Mouse (Mus musculus): ENCODE data around the gene Rnase12. TPM values are rescaled to one million over a fixed set of nuclear protein-coding genes. Genes with fewer than 3 reads are reported as not detected.

The Rnase12 gene
- polyA plus RNA-seq, 1 experiment: not detected

GRCm38 (mm10) chr14:51094921-51095320 is 37.5 kb upstream of the Rnase12 start:
- TF ChIP-seq POLR2A (IDR thresholded peaks at IDR 0.05; ENCODE audit: borderline replicate concordance, control insufficient read depth, low read depth, low read length) (no peak), CTCF (IDR thresholded peaks at IDR 0.05; ENCODE audit: control insufficient read depth, insufficient read depth, low read length) (no peak)
- Histone ChIP-seq H3K27ac (ENCODE audit: control insufficient read depth, insufficient read depth, low read depth, low read length, poor library complexity) (no peak overlapping the region), H3K4me1 (ENCODE audit: control insufficient read depth, insufficient read depth, low read length) (peaks cover 3% of the 10 kb centered on the region; the same call in 1 of the 2 replicates), H3K4me3 (replicated peaks; ENCODE audit: control insufficient read depth, low read depth, low read length) (no peak overlapping the region)
- WGBS: 66% methylated on average over 8 of the region's 9 CpGs

DNA sequence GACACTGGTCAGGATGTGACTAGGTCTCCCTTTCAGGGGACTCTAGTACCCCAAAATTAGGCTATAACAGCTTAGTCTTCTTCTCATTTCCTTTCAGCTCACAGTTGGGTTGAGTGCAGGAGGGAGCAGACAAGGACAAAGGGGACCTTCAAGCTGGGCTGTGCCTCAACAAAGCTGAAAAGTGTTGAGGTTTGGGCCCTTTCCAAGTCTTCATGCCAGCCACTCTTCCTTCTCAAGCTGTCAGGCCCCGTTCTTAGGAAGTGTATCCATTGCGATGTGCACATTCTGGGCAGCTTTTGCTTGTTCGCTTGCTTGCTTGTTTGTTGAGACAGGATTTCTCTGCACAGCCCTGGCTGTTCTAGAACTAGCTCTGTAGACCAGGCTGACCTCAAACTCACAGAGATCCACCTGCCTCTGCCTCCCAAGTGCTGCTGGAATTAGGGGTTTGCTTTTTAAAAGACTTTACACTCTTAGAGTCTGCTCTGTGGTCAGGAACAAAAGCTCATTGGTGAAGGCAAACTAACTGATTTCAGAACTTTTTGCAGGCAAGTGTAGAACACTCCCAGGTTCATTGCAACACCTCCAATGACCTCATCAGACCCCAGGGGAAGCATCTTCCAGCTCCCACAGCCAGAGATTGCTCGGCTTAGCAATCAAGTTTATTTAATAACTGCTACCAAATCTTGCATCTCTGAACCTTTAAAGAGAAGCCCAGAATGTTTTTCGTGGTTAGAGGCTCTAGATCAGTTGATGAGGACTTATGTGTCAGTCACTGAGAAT is 36.8 kb upstream of the Rnase12 start:
- Histone ChIP-seq H3K4me1 (ENCODE audit: control insufficient read depth, insufficient read depth, low read length) (peaks cover 3% of the 10 kb centered on the region; the same call in 1 of the 2 replicates), H3K4me3 (replicated peaks; ENCODE audit: control insufficient read depth, low read depth, low read length) (no peak overlapping the region), H3K27ac (ENCODE audit: control insufficient read depth, insufficient read depth, low read depth, low read length, poor library complexity) (peak overlapping the region; percentile 42; the same call in 1 of the 2 replicates)
- TF ChIP-seq CTCF (IDR thresholded peaks at IDR 0.05; ENCODE audit: control insufficient read depth, insufficient read depth, low read length): no peak
- TF ChIP-seq POLR2A (IDR thresholded peaks at IDR 0.05; ENCODE audit: borderline replicate concordance, control insufficient read depth, low read depth, low read length): no peak
- 19% methylated on average over 5 of the region's 5 CpGs for WGBS

DNA sequence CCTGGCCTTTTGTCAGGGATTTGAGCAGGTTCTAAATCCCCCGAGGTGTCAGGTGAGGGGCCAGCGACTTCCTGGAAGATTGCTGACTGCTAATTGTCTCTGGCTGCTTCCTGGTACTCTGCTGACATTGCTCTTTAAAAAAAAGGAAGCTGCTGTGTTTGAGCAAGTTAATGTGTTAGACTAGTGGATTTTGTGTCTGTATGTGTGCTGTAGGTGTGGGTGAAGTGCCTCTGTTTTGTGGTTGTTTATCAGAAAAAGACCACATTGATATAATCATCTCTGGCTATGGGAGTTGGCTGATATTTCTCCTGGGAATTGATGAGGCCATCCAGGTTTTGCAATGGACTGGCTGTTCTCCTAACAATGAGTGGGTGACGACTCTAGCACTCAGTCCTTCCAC is 36.0 kb upstream of the Rnase12 start:
- WGBS: 11% methylated on average over 3 of the region's 3 CpGs
- Histone ChIP-seq H3K4me3 (replicated peaks; ENCODE audit: control insufficient read depth, low read depth, low read length) (no peak overlapping the region), H3K27ac (ENCODE audit: control insufficient read depth, insufficient read depth, low read depth, low read length, poor library complexity) (no peak overlapping the region), H3K4me1 (ENCODE audit: control insufficient read depth, insufficient read depth, low read length) (peaks cover 3% of the 10 kb centered on the region; the same call in 1 of the 2 replicates)
- no peak for TF ChIP-seq CTCF (IDR thresholded peaks at IDR 0.05; ENCODE audit: control insufficient read depth, insufficient read depth, low read length)
- TF ChIP-seq POLR2A (IDR thresholded peaks at IDR 0.05; ENCODE audit: borderline replicate concordance, control insufficient read depth, low read depth, low read length): no peak

DNA sequence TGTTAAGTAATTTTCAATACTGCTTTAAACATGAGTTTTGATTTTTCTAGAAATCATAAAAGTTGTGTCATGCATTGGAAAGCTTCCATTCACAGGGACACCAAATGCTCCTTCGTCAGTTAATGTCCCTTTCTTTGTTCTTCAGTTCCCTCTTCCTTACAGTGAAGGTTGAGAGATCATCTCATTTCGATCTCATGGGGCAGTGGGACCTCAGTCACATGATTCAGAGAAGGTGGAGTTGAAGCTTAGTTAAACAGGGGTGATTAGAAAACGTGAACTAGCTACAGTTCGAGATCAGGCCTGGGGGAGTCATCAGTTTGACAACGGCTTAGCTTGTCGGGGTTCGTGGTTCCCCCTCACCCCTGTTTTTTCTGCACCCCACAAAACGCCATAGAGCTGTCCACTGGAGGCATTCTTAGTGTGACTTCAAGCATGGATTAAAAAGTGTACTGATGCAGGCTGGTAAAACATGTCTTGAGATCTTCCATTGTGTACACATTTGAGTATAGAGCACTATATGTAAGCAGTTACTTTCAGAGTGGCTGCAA is 34.7 kb upstream of the Rnase12 start:
- no peak for TF ChIP-seq CTCF (IDR thresholded peaks at IDR 0.05; ENCODE audit: control insufficient read depth, insufficient read depth, low read length)
- TF ChIP-seq POLR2A (IDR thresholded peaks at IDR 0.05; ENCODE audit: borderline replicate concordance, control insufficient read depth, low read depth, low read length): no peak
- H3K4me3 ChIP-seq (replicated peaks; ENCODE audit: control insufficient read depth, low read depth, low read length): no peak overlapping the region
- H3K27ac ChIP-seq (ENCODE audit: control insufficient read depth, insufficient read depth, low read depth, low read length, poor library complexity): no peak overlapping the region
- WGBS: 37% methylated on average over 8 of the region's 8 CpGs
- H3K4me1 ChIP-seq (ENCODE audit: control insufficient read depth, insufficient read depth, low read length): peaks cover 3% of the 10 kb centered on the region; the same call in 1 of the 2 replicates

- Histone ChIP-seq H3K27ac (ENCODE audit: control insufficient read depth, insufficient read depth, low read depth, low read length, poor library complexity) (peak within 1 kb of the TSS; percentile 92), H3K4me1 (ENCODE audit: control insufficient read depth, insufficient read depth, low read length) (peaks cover 3% of the 10 kb centered on the region; the same call in 1 of the 2 replicates), H3K4me3 (replicated peaks; ENCODE audit: control insufficient read depth, low read depth, low read length) (peak within 1 kb of the TSS; percentile 75)
- TF ChIP-seq CTCF (IDR thresholded peaks at IDR 0.05; ENCODE audit: control insufficient read depth, insufficient read depth, low read length) (no peak), POLR2A (IDR thresholded peaks at IDR 0.05; ENCODE audit: borderline replicate concordance, control insufficient read depth, low read depth, low read length) (0 out of 2 replicates have a peak, but pooled peaks have one; percentile 7)
- 12% methylated on average over 33 of the region's 33 CpGs for WGBS
Observed at GRCm38 (mm10) chr14:51090921-51091900, 33.8 kb upstream of the Rnase12 start, which contains the start of the genes Rnase4 and Ang. Gene Rnase4, plus strand, starts transcription at chr14:51091077. Gene Ang, plus strand, starts transcription at chr14:51091150.

DNA sequence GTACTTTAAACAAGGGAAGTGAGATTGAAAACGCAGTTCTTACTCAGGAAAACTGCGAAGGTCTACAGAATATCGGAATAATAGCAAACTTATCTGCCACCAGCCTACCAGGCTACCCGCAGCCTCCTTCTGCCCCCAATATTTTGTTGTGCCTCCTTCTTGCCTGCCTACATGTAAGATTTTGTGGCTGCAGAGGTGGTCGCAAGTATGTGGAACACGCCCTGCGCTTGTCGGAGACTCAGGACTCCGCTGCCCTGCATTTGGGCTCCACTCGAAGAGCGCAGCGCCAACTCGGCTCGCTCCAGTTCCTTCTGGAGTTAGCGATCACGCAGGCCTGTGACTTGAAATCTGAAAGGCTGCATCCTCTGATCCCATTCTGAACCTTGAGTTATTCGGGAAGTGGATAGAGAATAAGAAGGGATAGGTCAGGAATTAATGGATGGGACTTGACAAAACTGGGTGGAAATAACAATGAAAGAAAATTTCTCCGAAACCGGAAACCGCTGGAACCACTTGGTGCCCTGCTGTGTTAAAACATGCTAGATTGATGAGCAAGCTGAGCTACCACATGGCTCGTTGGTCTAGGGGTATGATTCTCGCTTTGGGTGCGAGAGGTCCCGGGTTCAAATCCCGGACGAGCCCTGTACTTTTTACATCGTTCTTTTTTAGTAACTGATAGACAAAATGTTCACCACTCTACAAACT is 32.8 kb upstream of the Rnase12 start:
- TF ChIP-seq POLR2A (IDR thresholded peaks at IDR 0.05; ENCODE audit: borderline replicate concordance, control insufficient read depth, low read depth, low read length) (peak; percentile 35; the same call in 1 of the 2 replicates), CTCF (IDR thresholded peaks at IDR 0.05; ENCODE audit: control insufficient read depth, insufficient read depth, low read length) (no peak)
- Histone ChIP-seq H3K27ac (ENCODE audit: control insufficient read depth, insufficient read depth, low read depth, low read length, poor library complexity) (peak overlapping the region; percentile 92), H3K4me1 (ENCODE audit: control insufficient read depth, insufficient read depth, low read length) (peaks cover 3% of the 10 kb centered on the region; the same call in 1 of the 2 replicates), H3K4me3 (replicated peaks; ENCODE audit: control insufficient read depth, low read depth, low read length) (peak overlapping the region; percentile 75)
- WGBS: under 1% methylated on average over 27 of the region's 27 CpGs

GRCm38 (mm10) chr14:51089674-51090076 is 32.2 kb upstream of the Rnase12 start:
- peaks cover 3% of the 10 kb centered on the region; the same call in 1 of the 2 replicates for H3K4me1 ChIP-seq (ENCODE audit: control insufficient read depth, insufficient read depth, low read length)
- no peak for TF ChIP-seq POLR2A (IDR thresholded peaks at IDR 0.05; ENCODE audit: borderline replicate concordance, control insufficient read depth, low read depth, low read length)
- TF ChIP-seq CTCF (IDR thresholded peaks at IDR 0.05; ENCODE audit: control insufficient read depth, insufficient read depth, low read length): no peak
- no peak overlapping the region for H3K27ac ChIP-seq (ENCODE audit: control insufficient read depth, insufficient read depth, low read depth, low read length, poor library complexity)
- WGBS: under 1% methylated on average over 15 of the region's 15 CpGs
- H3K4me3 ChIP-seq (replicated peaks; ENCODE audit: control insufficient read depth, low read depth, low read length): peak overlapping the region; percentile 75
